Mouse (Mus musculus) liver, postnatal 0 days (tissue): ENCODE measurements around the gene Dnajb14.

ENCODE experiments used
- CTCF ChIP-seq: sonication (generic); IDR thresholded peaks from 2 replicates; pipeline ENCODE4 v1.5.1; 2016; ENCODE audit warnings: antibody characterized with exemption, low read depth
- EP300 ChIP-seq: IDR thresholded peaks from 2 replicates; pipeline ENCODE4 v1.6.1; 2016; ENCODE audit warnings: antibody characterized with exemption, low read depth, mild to moderate bottlenecking

DNA sequence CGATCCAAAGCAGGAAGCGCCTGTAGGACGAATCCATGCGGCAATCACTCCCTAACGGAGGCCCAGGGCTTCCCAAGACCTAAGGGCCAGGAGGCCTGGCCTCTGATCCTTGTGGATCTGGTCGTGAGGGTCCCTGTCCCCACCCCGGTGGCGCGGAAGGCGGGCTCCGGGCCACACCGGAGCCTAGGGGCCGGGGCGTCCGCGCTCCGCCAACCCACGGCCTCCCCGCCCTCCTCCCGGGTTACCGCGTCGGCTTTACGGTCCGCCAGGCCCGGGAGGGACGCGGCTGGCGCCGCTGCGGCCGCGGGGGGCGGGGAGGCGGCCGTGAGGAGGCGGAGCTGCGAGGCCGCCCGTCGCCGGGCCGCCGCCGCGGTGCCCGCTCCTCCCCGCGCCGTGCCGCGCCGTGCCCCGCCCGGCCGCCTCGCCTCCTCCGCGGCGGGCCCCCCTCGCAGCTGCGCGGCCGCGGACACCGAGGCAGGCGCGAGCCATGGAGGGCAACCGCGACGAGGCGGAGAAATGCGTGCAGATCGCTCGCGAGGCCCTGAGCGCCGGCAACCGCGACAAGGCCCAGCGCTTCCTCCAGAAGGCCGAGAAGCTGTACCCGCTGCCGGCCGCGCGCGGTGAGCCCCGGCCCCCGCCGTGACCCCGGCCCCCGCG lies at the start of gene Dnajb14:
- TF ChIP-seq CTCF (no peak), EP300 (no peak)
